Comparison of ENCODE assay signal across 15 mouse cellular contexts in genomic region chr3:106832107-106832506, GRCm38 (mm10). TPM values are rescaled to one million over a fixed set of nuclear protein-coding genes. Genes with fewer than 3 reads are reported as not detected.
DNase-seq lines count a peak whose midpoint lies in the region; ATAC-seq and TF ChIP-seq lines count a peak whose summit lies in the region.
"Had no signal": no experiment of that assay in that cellular context is flagged by ENCODE, and none has a peak within 500 bp of the region (broad histone marks: within the 10 kb centered on the region; RNA-seq: fewer than 3 reads in every experiment).

No protein-coding gene starts in this region.

- ATAC-seq in liver, embryonic 16.5 days (ENCODE audit: low read depth), result 0 out of 2 replicates have a peak, but pooled peaks have one; percentile 35
- ATAC-seq in liver, embryonic 12.5 days, result no peak
- ATAC-seq in activated CD4-positive, CD25-positive, alpha-beta regulatory T cell, adult 4 months, result peak; percentile 98
- ATAC-seq in megakaryocyte, adult 5-6 weeks (ENCODE audit: poor library complexity, severe bottlenecking), result peak; percentile 97
- no peak for ATAC-seq in intestine, embryonic 16.5 days
- ATAC-seq in forebrain, postnatal 0 days, result no peak
- ATAC-seq: forebrain, embryonic 15.5 days; midbrain, embryonic 16.5 days; Patski had no signal

- H3K27ac ChIP-seq in liver, embryonic 16.5 days (ENCODE audit: low read length), result no peak overlapping the region
- H3K27ac ChIP-seq in liver, embryonic 12.5 days, result no peak overlapping the region
- H3K27ac ChIP-seq in intestine, embryonic 16.5 days (ENCODE audit: low read length), result no peak overlapping the region
- H3K27ac ChIP-seq in forebrain, postnatal 0 days (ENCODE audit: low read depth, low read length), result no peak overlapping the region
- H3K27ac ChIP-seq: forebrain, embryonic 15.5 days; hindbrain, embryonic 14.5 days; limb, embryonic 15.5 days had no signal

- TF ChIP-seq CTCF in C2C12 (IDR thresholded peaks at IDR 0.05; ENCODE audit: control insufficient read depth, insufficient read depth, insufficient read length), result no peak
- TF ChIP-seq CTCF in forebrain, postnatal 0 days (IDR thresholded peaks at IDR 0.05; ENCODE audit: low read depth), result no peak

- H3K9ac ChIP-seq in liver, embryonic 16.5 days (ENCODE audit: low read depth, low read length), result no peak overlapping the region
- H3K9ac ChIP-seq in liver, embryonic 12.5 days, result no peak overlapping the region
- H3K9ac ChIP-seq in intestine, embryonic 16.5 days (ENCODE audit: low read depth, low read length), result no peak overlapping the region
- no peak overlapping the region for H3K9ac ChIP-seq in forebrain, postnatal 0 days
- H3K9ac ChIP-seq: forebrain, embryonic 15.5 days; hindbrain, embryonic 14.5 days; limb, embryonic 15.5 days had no signal

- no peaks in the 10 kb centered on the region for H3K36me3 ChIP-seq in liver, embryonic 16.5 days (ENCODE audit: control insufficient read depth, insufficient read depth)
- no peaks in the 10 kb centered on the region for H3K36me3 ChIP-seq in liver, embryonic 12.5 days
- no peaks in the 10 kb centered on the region for H3K36me3 ChIP-seq in C2C12 (ENCODE audit: control insufficient read depth, insufficient read depth)
- no peaks in the 10 kb centered on the region for H3K36me3 ChIP-seq in intestine, embryonic 16.5 days (ENCODE audit: control insufficient read depth, insufficient read depth, low read length)
- H3K36me3 ChIP-seq in forebrain, postnatal 0 days (ENCODE audit: insufficient read depth), result no peaks in the 10 kb centered on the region
- H3K36me3 ChIP-seq: forebrain, embryonic 15.5 days; limb, embryonic 15.5 days had no signal

- no peaks in the 10 kb centered on the region for H3K4me1 ChIP-seq in liver, embryonic 16.5 days (ENCODE audit: control insufficient read depth, low read depth, low read length)
- no peaks in the 10 kb centered on the region for H3K4me1 ChIP-seq in liver, embryonic 12.5 days
- no peaks in the 10 kb centered on the region for H3K4me1 ChIP-seq in intestine, embryonic 16.5 days (ENCODE audit: control insufficient read depth, insufficient read depth, low read length)
- H3K4me1 ChIP-seq in forebrain, postnatal 0 days (ENCODE audit: insufficient read depth), result no peaks in the 10 kb centered on the region
- H3K4me1 ChIP-seq: forebrain, embryonic 15.5 days; limb, embryonic 15.5 days had no signal

- H3ac ChIP-seq in C2C12 (ENCODE audit: control insufficient read depth, insufficient read length, low read depth), result no peak overlapping the region

- H3K27me3 ChIP-seq in liver, embryonic 16.5 days (ENCODE audit: control insufficient read depth, insufficient read depth, low read depth, low read length), result no peaks in the 10 kb centered on the region
- no peaks in the 10 kb centered on the region for H3K27me3 ChIP-seq in liver, embryonic 12.5 days (replicated peaks)
- no peaks in the 10 kb centered on the region for H3K27me3 ChIP-seq in C2C12 (ENCODE audit: control insufficient read depth, insufficient read depth, insufficient read length)
- H3K27me3 ChIP-seq in intestine, embryonic 16.5 days (replicated peaks; ENCODE audit: control insufficient read depth, insufficient read depth, low read length), result no peaks in the 10 kb centered on the region
- H3K27me3 ChIP-seq in forebrain, postnatal 0 days (ENCODE audit: insufficient read depth, low read length), result no peaks in the 10 kb centered on the region
- H3K27me3 ChIP-seq: forebrain, embryonic 15.5 days; limb, embryonic 15.5 days; Patski had no signal

- WGBS in liver, embryonic 16.5 days (ENCODE audit: insufficient replicate concordance), result 35% methylated on average over 1 of the region's 1 CpGs
- 75% methylated on average over 1 of the region's 1 CpGs for WGBS in liver, embryonic 12.5 days (ENCODE audit: insufficient replicate concordance)
- 75% methylated on average over 1 of the region's 1 CpGs for WGBS in intestine, embryonic 16.5 days
- 94% methylated on average over 1 of the region's 1 CpGs for WGBS in forebrain, postnatal 0 days

- no peaks in the 10 kb centered on the region for H3K79me3 ChIP-seq in C2C12 (ENCODE audit: low read depth)

- no peak for DNase-seq in cerebellum, postnatal 4 days (ENCODE audit: low spot score in 2 of 2)
- DNase-seq in forebrain, postnatal 0 days, result no peak
- DNase-seq: retina, postnatal 1 day had no signal

- H3K9me3 ChIP-seq in liver, embryonic 16.5 days (replicated peaks; ENCODE audit: control insufficient read depth, low read length), result peaks cover 3% of the 10 kb centered on the region; the same call in 1 of the 2 replicates
- H3K9me3 ChIP-seq in liver, embryonic 12.5 days (replicated peaks), result peaks cover 4% of the 10 kb centered on the region; the same call in 1 of the 2 replicates
- no peaks in the 10 kb centered on the region; the same call in 1 of the 2 replicates for H3K9me3 ChIP-seq in intestine, embryonic 16.5 days (ENCODE audit: control insufficient read depth, low read length)
- H3K9me3 ChIP-seq in forebrain, postnatal 0 days (ENCODE audit: low read length), result no peaks in the 10 kb centered on the region
- H3K9me3 ChIP-seq: forebrain, embryonic 15.5 days; limb, embryonic 15.5 days had no signal

- no peak overlapping the region for H3K4me2 ChIP-seq in liver, embryonic 16.5 days (ENCODE audit: low read depth, low read length)
- H3K4me2 ChIP-seq in liver, embryonic 12.5 days, result no peak overlapping the region
- H3K4me2 ChIP-seq in intestine, embryonic 16.5 days (ENCODE audit: low read depth, low read length), result no peak overlapping the region
- no peak overlapping the region for H3K4me2 ChIP-seq in forebrain, postnatal 0 days (ENCODE audit: low read depth)
- H3K4me2 ChIP-seq: forebrain, embryonic 15.5 days; hindbrain, embryonic 14.5 days; limb, embryonic 15.5 days had no signal

- H3K4me3 ChIP-seq in liver, embryonic 16.5 days (ENCODE audit: low read depth, low read length), result no peak overlapping the region
- H3K4me3 ChIP-seq in liver, embryonic 12.5 days, result no peak overlapping the region
- no peak overlapping the region for H3K4me3 ChIP-seq in C2C12 (ENCODE audit: insufficient read depth, poor library complexity, severe bottlenecking)
- H3K4me3 ChIP-seq in intestine, embryonic 16.5 days (ENCODE audit: low read length), result no peak overlapping the region
- H3K4me3 ChIP-seq in forebrain, postnatal 0 days (ENCODE audit: low read depth, low read length), result no peak overlapping the region
- H3K4me3 ChIP-seq: forebrain, embryonic 15.5 days; limb, embryonic 15.5 days had no signal

- H3K79me2 ChIP-seq in C2C12 (ENCODE audit: control insufficient read depth, insufficient read depth), result no peaks in the 10 kb centered on the region

TF ChIP-seq in C2C12, 6 proteins besides CTCF, POLR2A, EP300 and RAD21:
- peak; percentile 98 for TF ChIP-seq CEBPB (IDR thresholded peaks at IDR 0.05; ENCODE audit: low read depth)
- TF ChIP-seq MYOG (IDR thresholded peaks at IDR 0.05; ENCODE audit: control insufficient read depth, extremely low read depth, insufficient read length), result no peak
- TF ChIP-seq FOSL1 (IDR thresholded peaks at IDR 0.05; ENCODE audit: insufficient read depth, low read length, poor library complexity, severe bottlenecking), result no peak
- TF ChIP-seq MYOD1 (IDR thresholded peaks at IDR 0.05; ENCODE audit: control insufficient read depth, insufficient read length, low read depth), result peak; percentile 96
- TF ChIP-seq USF1 (IDR thresholded peaks at IDR 0.05; ENCODE audit: low read depth), result no peak

RNA-seq across cellular contexts. Expression of gene Olfr266, which starts 6.0 kb away (rescaled TPM):
- polyA plus RNA-seq in liver, embryonic 16.5 days (2015; fragmentation: Nextera tagmentation; extraction: Ambion mirVana), result not detected in 2 replicates
- polyA plus RNA-seq in liver, embryonic 12.5 days (2016; fragmentation: Nextera tagmentation; extraction: Ambion mirVana), result not detected in 2 replicates
- not detected for polyA plus RNA-seq in C2C12 (2012; fragmentation: generic; extraction: Trizol)
- polyA plus RNA-seq in activated CD4-positive, CD25-positive, alpha-beta regulatory T cell, adult 4 months (2017; shearing (Covaris generic)), result not detected
- total RNA-seq in megakaryocyte, adult 5-6 weeks (2015), result not detected in 2 replicates
- total RNA-seq in megakaryocyte, adult 5-6 weeks (2017), result not detected in 2 replicates
- polyA plus RNA-seq in intestine, embryonic 16.5 days (2015; fragmentation: Nextera tagmentation; extraction: Ambion mirVana), result not detected in 2 replicates
- total RNA-seq in forebrain, postnatal 0 days (2014; rRNA removed), result not detected in 2 replicates
- polyA plus RNA-seq in forebrain, postnatal 0 days (2015; fragmentation: Nextera tagmentation; extraction: Ambion mirVana), result not detected in 2 replicates
- total RNA-seq: layer of hippocampus, postnatal 14 days had no signal
- polyA plus RNA-seq: forebrain, embryonic 15.5 days; hindbrain, embryonic 14.5 days; limb, embryonic 15.5 days; midbrain, embryonic 16.5 days; Patski had no signal

RNA-seq across cellular contexts. Expression of gene Cd53, which starts 42.2 kb away (rescaled TPM):
- 30.2 and 32.9 TPM in 2 replicates for polyA plus RNA-seq in liver, embryonic 16.5 days (2015; fragmentation: Nextera tagmentation; extraction: Ambion mirVana)
- polyA plus RNA-seq in liver, embryonic 12.5 days (2016; fragmentation: Nextera tagmentation; extraction: Ambion mirVana), result 12.6 and 13.7 TPM in 2 replicates
- 4.3 TPM for polyA plus RNA-seq in C2C12 (2012; fragmentation: generic; extraction: Trizol)
- 1,000 to 10,000 TPM; 1,191 to 1,241 TPM for polyA plus RNA-seq in activated CD4-positive, CD25-positive, alpha-beta regulatory T cell, adult 4 months (2017; shearing (Covaris generic))
- total RNA-seq in megakaryocyte, adult 5-6 weeks (2015), result 586 and 665 TPM in 2 replicates
- total RNA-seq in megakaryocyte, adult 5-6 weeks (2017), result 642 and 690 TPM in 2 replicates
- 9.4 and 9.7 TPM in 2 replicates for polyA plus RNA-seq in intestine, embryonic 16.5 days (2015; fragmentation: Nextera tagmentation; extraction: Ambion mirVana)
- 4.5 and 6.4 TPM in 2 replicates for total RNA-seq in forebrain, postnatal 0 days (2014; rRNA removed)
- 6.9 and 7.7 TPM in 2 replicates for polyA plus RNA-seq in forebrain, postnatal 0 days (2015; fragmentation: Nextera tagmentation; extraction: Ambion mirVana)
- polyA plus RNA-seq: Patski had no signal

Comparison
In these comparisons a context has a peak if more than half of its experiments do, and no peak if none do; other contexts are left out.
1. ATAC-seq: peak in liver, embryonic 16.5 days (single experiment), activated CD4-positive, CD25-positive, alpha-beta regulatory T cell, adult 4 months (single experiment) and megakaryocyte, adult 5-6 weeks (single experiment); none in liver, embryonic 12.5 days (single experiment), intestine, embryonic 16.5 days (single experiment) and forebrain, postnatal 0 days (single experiment).
2. RNA of gene Cd53, which starts 42.2 kb away (polyA plus RNA-seq): 1,191 to 1,241 TPM in activated CD4-positive, CD25-positive, alpha-beta regulatory T cell, adult 4 months; 30.2 to 32.9 TPM in liver, embryonic 16.5 days, 12.6 to 13.7 TPM in liver, embryonic 12.5 days, 9.4 to 9.7 TPM in intestine, embryonic 16.5 days, 6.9 to 7.7 TPM in forebrain, postnatal 0 days and 4.3 TPM in C2C12 (single experiment); every median in the first group is over 10 times any median in the second.